Mouse (Mus musculus): ENCODE measurements at regions not wholly inside any gene's neighbourhood (a gene's known extent, or its start where the extent isn't known, plus 50 kb on each side); places are given as distances from the start of the nearest gene placed in this dataset.

DNA sequence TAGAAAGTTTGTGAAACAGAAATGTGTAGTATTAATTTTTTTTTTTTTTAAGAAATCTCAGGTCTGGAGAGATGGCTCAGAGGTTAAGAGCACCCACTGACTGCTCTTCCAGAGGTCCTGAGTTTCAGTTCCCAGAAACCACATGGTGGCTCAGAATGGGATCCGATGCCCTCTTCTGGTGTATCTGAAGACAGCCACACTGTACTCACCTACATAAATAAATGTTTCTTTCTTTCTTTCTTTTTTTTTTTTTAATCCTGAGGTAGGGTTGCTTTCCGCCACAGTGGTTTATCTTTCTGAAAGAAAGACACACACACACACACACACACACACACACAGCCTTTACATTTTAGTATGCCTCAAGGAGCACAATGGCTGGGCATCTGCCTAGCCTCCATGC, 74.0 kb upstream of the Thpo start:
- ATAC-seq (ENCODE audit: low FRiP score), result no peak
- no peaks in the 10 kb centered on the region for H3K36me3 ChIP-seq
- no peak overlapping the region for H3K9ac ChIP-seq
- H3K27me3 ChIP-seq, result no peaks in the 10 kb centered on the region
- H3K4me1 ChIP-seq (replicated peaks), result peaks cover 10% of the 10 kb centered on the region
- no peak overlapping the region for H3K4me3 ChIP-seq
- no peak overlapping the region for H3K4me2 ChIP-seq
- no peak overlapping the region for H3K27ac ChIP-seq
- no peaks in the 10 kb centered on the region for H3K9me3 ChIP-seq
- 83% methylated on average over 2 of the region's 2 CpGs for WGBS

DNA sequence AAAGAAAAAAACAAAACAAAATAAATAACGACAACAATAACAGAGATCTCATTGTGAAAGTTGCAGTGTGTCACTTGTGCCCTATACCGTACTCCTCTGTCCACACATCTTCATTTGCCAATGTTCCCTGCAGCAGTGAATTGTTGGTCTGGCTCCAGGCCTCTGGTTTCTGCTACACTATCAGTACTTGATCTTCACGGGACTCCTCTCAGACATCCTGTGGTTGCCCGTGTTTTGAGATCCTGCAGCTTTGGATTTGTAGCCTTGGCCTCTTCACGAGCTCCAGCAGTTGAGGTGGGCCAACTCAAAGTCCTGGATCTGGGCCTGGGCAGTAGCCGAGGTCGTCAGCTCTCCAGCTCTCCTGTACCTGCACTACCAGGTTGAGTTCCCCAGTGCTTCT, 72.4 kb upstream of the Thpo start:
- ATAC-seq (ENCODE audit: low FRiP score), result no peak
- Histone ChIP-seq H3K27me3 (no peaks in the 10 kb centered on the region), H3K4me3 (no peak overlapping the region), H3K27ac (no peak overlapping the region), H3K9ac (no peak overlapping the region), H3K9me3 (no peaks in the 10 kb centered on the region), H3K4me2 (no peak overlapping the region), H3K4me1 (replicated peaks) (peaks cover 10% of the 10 kb centered on the region), H3K36me3 (no peaks in the 10 kb centered on the region)
- 86% methylated on average over 7 of the region's 7 CpGs for WGBS

DNA sequence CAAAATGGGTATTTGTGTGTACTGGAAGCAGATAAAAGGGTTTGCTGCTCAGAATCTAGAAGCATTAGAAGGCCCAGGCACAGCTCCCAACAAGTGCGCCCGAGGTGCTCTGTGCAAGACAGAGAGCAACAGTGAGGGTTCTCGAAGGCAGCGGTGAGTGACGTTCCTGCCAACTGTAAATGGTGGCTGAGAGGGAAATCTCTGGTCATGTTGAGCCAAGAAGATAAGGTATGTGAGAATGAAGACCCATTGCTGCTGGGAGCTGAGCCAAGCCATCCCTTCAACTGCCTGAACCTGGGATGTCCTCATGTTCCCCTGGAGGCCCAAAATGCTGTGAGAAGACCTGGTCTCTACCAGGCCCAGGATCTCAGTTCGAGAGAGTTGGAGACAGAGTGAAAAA, 71.5 kb upstream of the Thpo start:
- H3K36me3 ChIP-seq, result no peaks in the 10 kb centered on the region

DNA sequence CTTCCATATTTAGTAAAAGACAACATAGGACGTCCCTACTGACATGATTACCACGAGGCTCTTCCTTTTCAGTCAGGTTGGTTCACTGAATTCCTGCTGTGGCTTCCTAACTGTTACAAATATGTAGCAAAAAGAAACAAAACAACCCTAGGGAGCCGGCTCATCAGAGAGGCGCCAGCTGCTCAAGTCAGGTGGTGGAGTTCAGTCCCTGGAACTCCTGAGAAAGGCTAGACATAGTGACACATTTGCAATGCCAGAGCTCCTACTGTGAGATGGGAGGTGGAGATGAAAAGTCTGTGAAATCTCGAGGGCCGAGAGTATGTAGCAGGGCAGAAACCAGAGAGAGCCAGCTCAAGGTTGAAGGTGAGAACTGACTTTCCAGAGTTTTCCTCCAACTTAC, 70.8 kb upstream of the Thpo start:
- Histone ChIP-seq H3K27ac (no peak overlapping the region), H3K9me3 (no peaks in the 10 kb centered on the region), H3K9ac (peak overlapping the region; percentile 65; the same call in 1 of the 2 replicates), H3K4me3 (peak overlapping the region; percentile 41), H3K36me3 (no peaks in the 10 kb centered on the region), H3K27me3 (no peaks in the 10 kb centered on the region), H3K4me2 (peak overlapping the region; percentile 61), H3K4me1 (replicated peaks) (peaks cover 10% of the 10 kb centered on the region)
- 10% methylated on average over 6 of the region's 6 CpGs for WGBS
- peak; percentile 40; the same call in 1 of the 2 replicates for ATAC-seq (ENCODE audit: low FRiP score)

More for the DNA sequence above, 71.5 kb upstream of the Thpo start:
- no peaks in the 10 kb centered on the region for H3K9me3 ChIP-seq
- 80% methylated on average over 6 of the region's 6 CpGs for WGBS
- no peak overlapping the region for H3K4me3 ChIP-seq
- H3K27ac ChIP-seq, result no peak overlapping the region
- H3K4me2 ChIP-seq, result no peak overlapping the region
- no peaks in the 10 kb centered on the region for H3K27me3 ChIP-seq
- no peak overlapping the region for H3K9ac ChIP-seq
- ATAC-seq (ENCODE audit: low FRiP score), result no peak
- peaks cover 10% of the 10 kb centered on the region for H3K4me1 ChIP-seq (replicated peaks)

DNA sequence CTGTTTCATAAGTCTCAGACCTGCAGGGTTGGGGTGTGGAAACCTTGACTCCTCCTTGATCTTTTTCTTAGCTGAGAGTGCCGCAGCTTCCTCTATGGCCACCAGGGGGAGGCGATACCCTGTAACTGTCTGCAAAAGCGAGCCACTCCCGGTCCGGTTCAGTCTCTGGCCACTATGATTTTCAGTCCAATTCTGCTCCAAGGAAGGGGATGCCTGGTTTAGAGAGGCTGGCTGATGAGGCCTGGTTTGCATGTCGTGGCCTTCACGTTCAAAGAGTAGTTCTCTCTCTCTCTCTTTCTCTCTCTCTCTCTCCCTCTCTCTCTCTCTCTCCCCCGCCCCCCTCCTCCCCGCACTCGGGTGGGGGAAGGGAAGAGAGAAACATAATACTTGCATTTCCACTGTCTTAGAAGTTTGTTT, 70.3 kb upstream of the Thpo start:
- Histone ChIP-seq H3K4me1 (replicated peaks) (peaks cover 10% of the 10 kb centered on the region), H3K9ac (peak overlapping the region; percentile 65; the same call in 1 of the 2 replicates), H3K4me3 (peak overlapping the region; percentile 41), H3K4me2 (peak overlapping the region; percentile 61), H3K27me3 (no peaks in the 10 kb centered on the region), H3K9me3 (no peaks in the 10 kb centered on the region), H3K36me3 (no peaks in the 10 kb centered on the region), H3K27ac (peak overlapping the region; percentile 45; the same call in 1 of the 2 replicates)
- 0% methylated on average over 9 of the region's 10 CpGs for WGBS
- ATAC-seq (ENCODE audit: low FRiP score), result peak; percentile 81

DNA sequence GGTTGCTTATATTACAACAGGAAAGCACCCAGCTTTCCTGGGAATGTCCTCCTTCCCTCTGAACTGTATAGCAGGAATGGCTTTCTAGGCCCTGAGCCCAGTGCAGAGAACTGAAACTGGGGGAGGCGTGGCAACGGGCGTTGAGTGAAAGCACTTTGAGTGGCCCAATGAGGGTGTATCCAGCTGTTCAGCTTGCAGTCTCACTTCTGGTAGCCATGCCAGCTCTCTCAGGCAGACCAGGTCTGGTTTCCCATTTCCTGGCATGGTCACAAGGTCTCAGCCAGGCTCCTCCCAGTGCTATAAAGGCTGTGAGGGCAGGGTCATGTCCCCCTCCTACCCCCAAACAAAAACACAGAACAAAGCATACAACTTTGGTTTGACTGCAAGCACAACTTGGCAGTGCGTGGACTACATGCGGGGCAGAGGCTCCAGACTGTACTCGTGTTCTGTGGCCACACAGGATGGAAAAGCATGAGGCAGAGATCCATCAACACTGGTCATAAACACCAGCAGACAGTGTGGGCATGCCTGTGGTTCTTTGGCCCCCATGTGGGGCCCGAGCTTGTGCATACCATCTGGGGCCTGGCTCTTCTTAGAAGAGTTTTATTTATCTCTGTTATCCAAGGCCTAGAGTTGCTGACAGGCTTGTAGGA, 69.1 kb upstream of the Thpo start:
- H3K4me1 ChIP-seq (replicated peaks), result peaks cover 10% of the 10 kb centered on the region
- 81% methylated on average over 7 of the region's 7 CpGs for WGBS
- no peak for ATAC-seq (ENCODE audit: low FRiP score)

DNA sequence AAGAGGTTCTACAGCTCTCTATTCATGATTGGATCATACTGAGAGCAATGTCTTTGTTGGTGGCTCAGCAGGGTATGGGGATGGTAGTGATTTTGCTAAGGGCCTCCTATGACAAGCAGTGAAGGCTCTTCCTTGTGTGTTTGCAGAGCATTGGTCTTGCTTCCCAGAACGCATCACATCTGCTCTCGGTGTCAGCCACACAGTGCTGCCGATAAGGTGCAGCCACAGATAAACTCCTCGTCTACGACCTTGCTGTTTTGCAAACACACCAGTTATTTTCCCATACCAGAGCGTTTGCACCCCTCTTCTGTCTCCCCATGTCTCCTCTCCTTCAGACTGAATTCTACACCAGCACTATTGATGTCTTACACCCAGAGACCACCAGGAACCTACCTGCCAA, 68.4 kb upstream of the Thpo start:
- H3K36me3 ChIP-seq, result no peaks in the 10 kb centered on the region
- no peak for ATAC-seq (ENCODE audit: low FRiP score)
- no peaks in the 10 kb centered on the region for H3K9me3 ChIP-seq
- H3K27me3 ChIP-seq, result no peaks in the 10 kb centered on the region
- peaks cover 10% of the 10 kb centered on the region for H3K4me1 ChIP-seq (replicated peaks)
- WGBS, result 88% methylated on average over 6 of the region's 6 CpGs
- H3K27ac ChIP-seq, result no peak overlapping the region
- no peak overlapping the region for H3K9ac ChIP-seq
- no peak overlapping the region for H3K4me2 ChIP-seq
- no peak overlapping the region for H3K4me3 ChIP-seq

More for the DNA sequence above, 69.1 kb upstream of the Thpo start:
- Histone ChIP-seq H3K9me3 (no peaks in the 10 kb centered on the region), H3K27me3 (no peaks in the 10 kb centered on the region), H3K36me3 (no peaks in the 10 kb centered on the region), H3K4me2 (no peak overlapping the region), H3K4me3 (no peak overlapping the region), H3K27ac (no peak overlapping the region), H3K9ac (peak overlapping the region; percentile 19; the same call in 1 of the 2 replicates)

DNA sequence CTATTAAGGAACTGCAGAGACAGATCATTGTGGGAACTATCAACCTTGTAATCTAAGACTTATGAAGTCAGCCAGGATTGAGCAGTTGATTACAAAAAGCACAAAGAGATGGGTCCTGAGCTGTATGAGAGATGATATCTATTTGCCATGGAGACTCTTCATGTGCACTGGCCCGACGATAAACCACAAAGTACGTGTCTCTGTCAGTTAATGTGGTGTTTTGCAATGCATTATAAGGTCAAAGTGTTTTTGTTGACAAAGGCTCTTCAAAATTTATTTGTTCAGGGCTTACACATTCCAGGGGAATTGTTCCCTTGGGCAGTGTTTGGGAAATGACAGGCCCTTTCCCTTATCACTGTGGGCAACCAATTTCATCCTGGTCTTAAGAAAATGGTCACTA, 65.7 kb upstream of the Thpo start:
- Histone ChIP-seq H3K4me2 (no peak overlapping the region), H3K4me3 (no peak overlapping the region), H3K4me1 (replicated peaks) (peaks cover 5% of the 10 kb centered on the region), H3K36me3 (no peaks in the 10 kb centered on the region), H3K27ac (no peak overlapping the region), H3K9me3 (no peaks in the 10 kb centered on the region), H3K27me3 (no peaks in the 10 kb centered on the region), H3K9ac (no peak overlapping the region)
- 90% methylated on average over 3 of the region's 3 CpGs for WGBS
- ATAC-seq (ENCODE audit: low FRiP score), result no peak

DNA sequence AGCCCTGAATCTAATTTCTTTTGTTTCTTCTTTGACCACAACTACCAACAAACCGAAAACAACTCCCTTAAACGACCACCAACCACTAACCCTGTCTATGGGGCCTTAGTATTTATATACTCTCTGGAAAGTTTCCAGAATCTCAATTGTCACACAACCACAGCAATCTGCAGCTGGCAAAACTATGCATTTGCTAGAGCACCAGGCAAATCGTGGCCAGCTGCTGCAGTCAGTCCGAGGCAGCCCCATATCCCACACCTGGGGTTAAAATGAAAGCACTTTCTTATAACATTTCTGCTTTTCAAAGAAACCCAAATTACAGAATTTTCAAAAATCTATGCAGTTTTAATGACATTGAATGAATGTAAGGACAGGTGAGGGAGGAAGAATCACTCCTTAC, 63.8 kb upstream of the Thpo start:
- ATAC-seq (ENCODE audit: low FRiP score), result no peak
- 85% methylated on average over 4 of the region's 4 CpGs for WGBS
- Histone ChIP-seq H3K27ac (no peak overlapping the region), H3K4me2 (no peak overlapping the region), H3K9me3 (no peaks in the 10 kb centered on the region), H3K4me3 (no peak overlapping the region), H3K27me3 (no peaks in the 10 kb centered on the region), H3K9ac (no peak overlapping the region), H3K4me1 (replicated peaks) (no peaks in the 10 kb centered on the region), H3K36me3 (no peaks in the 10 kb centered on the region)

DNA sequence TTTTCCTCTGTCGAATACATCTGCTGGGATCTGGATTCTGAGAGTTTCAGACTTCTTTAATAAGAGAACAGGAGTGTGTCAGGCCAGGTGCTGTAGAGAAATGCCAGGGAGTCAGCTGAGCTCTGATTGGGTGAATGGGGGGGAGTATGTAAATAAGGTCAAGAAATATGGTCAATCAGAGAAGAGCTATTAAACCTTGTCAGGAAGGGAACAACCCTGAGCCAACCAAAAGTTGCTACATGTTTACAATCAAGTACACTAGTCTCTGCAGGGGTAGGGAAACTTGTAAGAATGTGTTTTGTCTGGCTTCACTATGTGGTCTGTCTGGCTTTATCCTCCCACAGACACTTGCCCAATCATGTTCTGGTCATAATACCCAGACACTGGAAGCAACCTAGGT, 60.4 kb upstream of the Thpo start:
- H3K36me3 ChIP-seq, result no peaks in the 10 kb centered on the region
- no peak for ATAC-seq (ENCODE audit: low FRiP score)
- H3K27me3 ChIP-seq, result no peaks in the 10 kb centered on the region
- H3K27ac ChIP-seq, result no peak overlapping the region
- H3K9me3 ChIP-seq, result no peaks in the 10 kb centered on the region
- H3K4me3 ChIP-seq, result no peak overlapping the region
- no peak overlapping the region for H3K4me2 ChIP-seq
- H3K9ac ChIP-seq, result no peak overlapping the region
- WGBS, result 85% methylated on average over 1 of the region's 1 CpGs
- H3K4me1 ChIP-seq (replicated peaks), result no peaks in the 10 kb centered on the region

Data from hindbrain, embryonic 13.5 days (tissue).